Mouse (Mus musculus): ENCODE results near the gene Il4i1. TPM values are rescaled to one million over a fixed set of nuclear protein-coding genes. Genes with fewer than 3 reads are reported as not detected.
A peak's percentile ranks its signal among the peaks of the same experiment; 100 is the strongest.

The Il4i1 gene
- polyA plus RNA-seq, 1 experiment from 2014 or later, result 0.78 TPM

- Histone ChIP-seq H3K4me1 (replicated peaks) (peaks cover 49% of the 10 kb centered on the region), H3K9me3 (no peaks in the 10 kb centered on the region), H3K9ac (no peak overlapping the region), H3K4me3 (replicated peaks) (no peak overlapping the region), H3K36me3 (peaks cover 38% of the 10 kb centered on the region), H3K4me2 (replicated peaks) (no peak overlapping the region), H3K27me3 (replicated peaks) (no peaks in the 10 kb centered on the region), H3K27ac (peak overlapping the region; percentile 48; the same call in 1 of the 2 replicates)
- 56% methylated on average over 22 of the region's 22 CpGs for WGBS
- peak; percentile 32; the same call in 1 of the 2 replicates for ATAC-seq
Observed at GRCm38 (mm10) chr7:44860576-44861428, 44.6 kb downstream of the Il4i1 start.

GRCm38 (mm10) chr7:44861429-44861816, 45.2 kb downstream of the Il4i1 start:
- Histone ChIP-seq H3K9me3 (no peaks in the 10 kb centered on the region), H3K27me3 (replicated peaks) (no peaks in the 10 kb centered on the region), H3K9ac (no peak overlapping the region), H3K4me1 (replicated peaks) (peaks cover 53% of the 10 kb centered on the region), H3K4me3 (replicated peaks) (no peak overlapping the region), H3K4me2 (replicated peaks) (no peak overlapping the region), H3K36me3 (peaks cover 38% of the 10 kb centered on the region), H3K27ac (no peak overlapping the region)
- 76% methylated on average over 14 of the region's 14 CpGs for WGBS
- no peak for ATAC-seq

- Histone ChIP-seq H3K4me2 (replicated peaks) (no peak overlapping the region), H3K4me3 (replicated peaks) (no peak overlapping the region), H3K27me3 (replicated peaks) (no peaks in the 10 kb centered on the region), H3K9ac (no peak overlapping the region), H3K36me3 (peaks cover 38% of the 10 kb centered on the region), H3K9me3 (no peaks in the 10 kb centered on the region), H3K27ac (no peak overlapping the region), H3K4me1 (replicated peaks) (peaks cover 59% of the 10 kb centered on the region)
- WGBS, result 83% methylated on average over 8 of the region's 8 CpGs
- no peak for ATAC-seq
Observed at GRCm38 (mm10) chr7:44862434-44862833, 46.2 kb downstream of the Il4i1 start.

GRCm38 (mm10) chr7:44863210-44863609, 47.0 kb downstream of the Il4i1 start:
- Histone ChIP-seq H3K27ac (no peak overlapping the region), H3K4me1 (replicated peaks) (peaks cover 59% of the 10 kb centered on the region), H3K36me3 (peaks cover 38% of the 10 kb centered on the region), H3K27me3 (replicated peaks) (no peaks in the 10 kb centered on the region), H3K9me3 (no peaks in the 10 kb centered on the region), H3K4me3 (replicated peaks) (no peak overlapping the region), H3K4me2 (replicated peaks) (no peak overlapping the region), H3K9ac (no peak overlapping the region)
- 86% methylated on average over 14 of the region's 14 CpGs for WGBS
- ATAC-seq, result no peak

- H3K4me1 ChIP-seq (replicated peaks), result peaks cover 59% of the 10 kb centered on the region
- no peak overlapping the region for H3K4me3 ChIP-seq (replicated peaks)
- peaks cover 38% of the 10 kb centered on the region for H3K36me3 ChIP-seq
- no peak overlapping the region for H3K9ac ChIP-seq
- H3K27me3 ChIP-seq (replicated peaks), result no peaks in the 10 kb centered on the region
- H3K4me2 ChIP-seq (replicated peaks), result no peak overlapping the region
- ATAC-seq, result no peak
- no peak overlapping the region for H3K27ac ChIP-seq
- WGBS, result 84% methylated on average over 11 of the region's 11 CpGs
- no peaks in the 10 kb centered on the region for H3K9me3 ChIP-seq
Observed at GRCm38 (mm10) chr7:44863982-44864494, 47.9 kb downstream of the Il4i1 start.

- Histone ChIP-seq H3K4me2 (replicated peaks) (no peak overlapping the region; the same call in 1 of the 2 replicates), H3K4me3 (replicated peaks) (no peak overlapping the region), H3K4me1 (replicated peaks) (peaks cover 59% of the 10 kb centered on the region), H3K36me3 (peaks cover 38% of the 10 kb centered on the region), H3K27ac (peak overlapping the region; percentile 9; the same call in 1 of the 2 replicates), H3K9ac (no peak overlapping the region), H3K9me3 (no peaks in the 10 kb centered on the region), H3K27me3 (replicated peaks) (no peaks in the 10 kb centered on the region)
- 79% methylated on average over 24 of the region's 24 CpGs for WGBS
- ATAC-seq, result no peak
Observed at GRCm38 (mm10) chr7:44864595-44865542, 48.7 kb downstream of the Il4i1 start.

GRCm38 (mm10) chr7:44866276-44867009, 50.3 kb downstream of the Il4i1 start:
- H3K27ac ChIP-seq, result peak overlapping the region; percentile 67
- no peaks in the 10 kb centered on the region for H3K27me3 ChIP-seq (replicated peaks)
- H3K9me3 ChIP-seq, result no peaks in the 10 kb centered on the region
- peak overlapping the region; percentile 66 for H3K4me2 ChIP-seq (replicated peaks)
- ATAC-seq, result peak; percentile 10; the same call in 1 of the 2 replicates
- peaks cover 49% of the 10 kb centered on the region for H3K4me1 ChIP-seq (replicated peaks)
- 43% methylated on average over 15 of the region's 15 CpGs for WGBS
- peak overlapping the region; percentile 15 for H3K4me3 ChIP-seq (replicated peaks)
- H3K36me3 ChIP-seq, result peaks cover 36% of the 10 kb centered on the region
- H3K9ac ChIP-seq, result peak overlapping the region; percentile 96

GRCm38 (mm10) chr7:44867010-44867702, 51.0 kb downstream of the Il4i1 start:
- Histone ChIP-seq H3K9me3 (no peaks in the 10 kb centered on the region), H3K36me3 (peaks cover 29% of the 10 kb centered on the region), H3K9ac (peak overlapping the region; percentile 96), H3K27ac (peak overlapping the region; percentile 67; the same call in 1 of the 2 replicates), H3K4me1 (replicated peaks) (peaks cover 47% of the 10 kb centered on the region), H3K4me3 (replicated peaks) (peak overlapping the region; percentile 96), H3K4me2 (replicated peaks) (peak overlapping the region; percentile 66), H3K27me3 (replicated peaks) (no peaks in the 10 kb centered on the region)
- no peak for ATAC-seq
- 56% methylated on average over 19 of the region's 19 CpGs for WGBS

- peak overlapping the region; percentile 96 for H3K9ac ChIP-seq
- H3K36me3 ChIP-seq, result peaks cover 24% of the 10 kb centered on the region
- no peaks in the 10 kb centered on the region for H3K27me3 ChIP-seq (replicated peaks)
- ATAC-seq, result no peak
- peak overlapping the region; percentile 66 for H3K4me2 ChIP-seq (replicated peaks)
- 36% methylated on average over 9 of the region's 9 CpGs for WGBS
- H3K4me1 ChIP-seq (replicated peaks), result peaks cover 47% of the 10 kb centered on the region
- no peaks in the 10 kb centered on the region for H3K9me3 ChIP-seq
- peak overlapping the region; percentile 96 for H3K4me3 ChIP-seq (replicated peaks)
- peak overlapping the region; percentile 100; the same call in 1 of the 2 replicates for H3K27ac ChIP-seq
Observed at GRCm38 (mm10) chr7:44867802-44868201, 51.6 kb downstream of the Il4i1 start.

GRCm38 (mm10) chr7:44868465-44868864, 52.3 kb downstream of the Il4i1 start:
- ATAC-seq, result 0 out of 2 replicates have a peak, but pooled peaks have one; percentile 3
- peak overlapping the region; percentile 96 for H3K9ac ChIP-seq
- peak overlapping the region; percentile 66 for H3K4me2 ChIP-seq (replicated peaks)
- peak overlapping the region; percentile 100 for H3K27ac ChIP-seq
- H3K27me3 ChIP-seq (replicated peaks), result no peaks in the 10 kb centered on the region
- 5% methylated on average over 16 of the region's 16 CpGs for WGBS
- H3K9me3 ChIP-seq, result no peaks in the 10 kb centered on the region
- peaks cover 18% of the 10 kb centered on the region for H3K36me3 ChIP-seq
- H3K4me1 ChIP-seq (replicated peaks), result peaks cover 48% of the 10 kb centered on the region
- peak overlapping the region; percentile 96 for H3K4me3 ChIP-seq (replicated peaks)

Measured in intestine, embryonic 15.5 days (tissue).